Mouse (Mus musculus) CH12.LX (cell line): ENCODE measurements around the gene Prep.

Experiments used
- BHLHE40 ChIP-seq: IDR thresholded peaks from 2 replicates; pipeline ENCODE4 v1.6.1; 2011; ENCODE audit warnings: mild to moderate bottlenecking, low read depth, low read length, improper control_type of control experiment
- CHD1 ChIP-seq: IDR thresholded peaks from 2 replicates; pipeline ENCODE4 v1.6.1; 2012; ENCODE audit warnings: low read depth, low read length, improper control_type of control experiment, inconsistent platforms
- CHD2 ChIP-seq: IDR thresholded peaks from 2 replicates; pipeline ENCODE4 v1.6.1; 2011; ENCODE audit warnings: low read length, improper control_type of control experiment
- CTCF ChIP-seq, 2 experiments: IDR thresholded peaks in 1 of 2; conservative IDR thresholded peaks in 1 of 2; 2 replicates each; pipeline ENCODE4 v1.5.1; 2011 to 2012; ENCODE audit warnings: low read depth in 2 of 2, low read length in 2 of 2, improper control_type of control experiment in 1 of 2, inconsistent platforms in 1 of 2, mild to moderate bottlenecking in 1 of 2, moderate library complexity in 1 of 2
- POLR2A ChIP-seq: IDR thresholded peaks from 2 replicates; pipeline ENCODE4 v1.6.1; 2011; ENCODE audit warnings: low read depth, mild to moderate bottlenecking, improper control_type of control experiment, low read length
- POLR2AphosphoS2 ChIP-seq: IDR thresholded peaks from 2 replicates; pipeline ENCODE4 v1.6.1; 2011; ENCODE audit warnings: low read depth, low read length, improper control_type of control experiment
- TBP ChIP-seq: conservative IDR thresholded peaks from 2 replicates; pipeline ENCODE4 v1.6.1; 2011; ENCODE audit warnings: low read depth, low read length, improper control_type of control experiment
- USF1 ChIP-seq: IDR thresholded peaks from 2 replicates; pipeline ENCODE4 v1.6.1; 2014; ENCODE audit warnings: low read depth, mild to moderate bottlenecking, inconsistent platforms, low read length, improper control_type of control experiment

DNA sequence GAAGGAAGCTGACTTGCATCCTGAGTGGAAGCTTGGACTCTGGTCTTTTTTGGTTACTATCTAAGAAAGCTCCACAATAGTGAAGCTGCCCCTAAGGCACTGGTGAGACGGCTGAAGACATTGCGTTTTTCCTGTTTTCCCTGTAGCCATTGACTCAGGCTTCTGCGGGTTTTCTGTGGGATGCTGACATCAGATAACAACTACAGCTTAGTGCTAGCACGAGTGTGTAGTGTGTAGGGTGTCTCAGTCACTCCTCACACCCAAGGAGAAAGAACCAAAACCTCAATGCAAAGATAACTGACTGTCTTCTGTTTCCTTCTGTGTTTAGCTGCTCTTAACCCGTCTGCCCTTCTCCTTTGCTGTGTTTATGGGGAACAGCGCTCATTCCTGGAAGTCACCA lies 13.5 kb downstream of the Prep start:
- TF ChIP-seq CTCF (conservative IDR thresholded peaks at IDR 0.05 in 1 of 2, IDR thresholded peaks at IDR 0.05 in 1 of 2; ENCODE audit: low read depth in 2 of 2, low read length in 2 of 2): no peak
- TF ChIP-seq CHD2: no peak
- no peak for TF ChIP-seq BHLHE40
- no peak for TF ChIP-seq POLR2A
- TF ChIP-seq USF1: no peak
- TF ChIP-seq TBP: no peak
- TF ChIP-seq CHD1: no peak
- TF ChIP-seq POLR2AphosphoS2: no peak
